Mouse (Mus musculus): ENCODE measurements around the gene Slc9c1. TPM values are rescaled to one million over a fixed set of nuclear protein-coding genes. Genes with fewer than 3 reads are reported as not detected.

Slc9c1 gene
- polyA plus RNA-seq, 1 experiment from 2014 or later: not detected

GRCm38 (mm10) chr16:45582512-45582911, 47.4 kb downstream of the Slc9c1 start:
- ATAC-seq (ENCODE audit: low FRiP score): no peak
- Histone ChIP-seq H3K4me2 (replicated peaks) (no peak overlapping the region), H3K9ac (no peak overlapping the region), H3K4me1 (no peaks in the 10 kb centered on the region), H3K27me3 (no peaks in the 10 kb centered on the region), H3K9me3 (replicated peaks) (no peaks in the 10 kb centered on the region), H3K27ac (no peak overlapping the region), H3K4me3 (no peak overlapping the region), H3K36me3 (no peaks in the 10 kb centered on the region)
- 37% methylated on average over 2 of the region's 2 CpGs for WGBS

- H3K36me3 ChIP-seq: no peaks in the 10 kb centered on the region
- H3K9me3 ChIP-seq (replicated peaks): no peaks in the 10 kb centered on the region
- whole genome bisulfite sequencing: 73% methylated on average over 1 of the region's 1 CpGs
- H3K9ac ChIP-seq: no peak overlapping the region
- H3K4me1 ChIP-seq: peaks cover 3% of the 10 kb centered on the region
- no peak overlapping the region for H3K4me3 ChIP-seq
- no peak overlapping the region for H3K4me2 ChIP-seq (replicated peaks)
- no peaks in the 10 kb centered on the region for H3K27me3 ChIP-seq
- H3K27ac ChIP-seq: no peak overlapping the region
- ATAC-seq (ENCODE audit: low FRiP score): peak; percentile 52; the same call in 1 of the 2 replicates
These were observed 58.5 kb downstream of the Slc9c1 start for GRCm38 (mm10) chr16:45593656-45594055.

- Histone ChIP-seq H3K27ac (no peak overlapping the region), H3K9ac (no peak overlapping the region), H3K36me3 (no peaks in the 10 kb centered on the region), H3K27me3 (no peaks in the 10 kb centered on the region), H3K4me1 (peaks cover 3% of the 10 kb centered on the region), H3K9me3 (replicated peaks) (no peaks in the 10 kb centered on the region), H3K4me3 (no peak overlapping the region), H3K4me2 (replicated peaks) (no peak overlapping the region)
- peak; percentile 46; the same call in 1 of the 2 replicates for ATAC-seq (ENCODE audit: low FRiP score)
These were observed 60.4 kb downstream of the Slc9c1 start for GRCm38 (mm10) chr16:45595494-45595893.

GRCm38 (mm10) chr16:45608481-45608954, 73.4 kb downstream of the Slc9c1 start:
- H3K27ac ChIP-seq: no peak overlapping the region
- no peaks in the 10 kb centered on the region for H3K9me3 ChIP-seq (replicated peaks)
- no peak overlapping the region for H3K4me2 ChIP-seq (replicated peaks)
- no peak for ATAC-seq (ENCODE audit: low FRiP score)
- WGBS: 66% methylated on average over 4 of the region's 4 CpGs
- H3K27me3 ChIP-seq: no peaks in the 10 kb centered on the region
- H3K4me3 ChIP-seq: no peak overlapping the region
- H3K36me3 ChIP-seq: no peaks in the 10 kb centered on the region
- H3K9ac ChIP-seq: no peak overlapping the region
- no peaks in the 10 kb centered on the region for H3K4me1 ChIP-seq

- Histone ChIP-seq H3K9me3 (replicated peaks) (no peaks in the 10 kb centered on the region), H3K27me3 (no peaks in the 10 kb centered on the region), H3K4me2 (replicated peaks) (no peak overlapping the region), H3K9ac (no peak overlapping the region), H3K4me3 (no peak overlapping the region), H3K4me1 (no peaks in the 10 kb centered on the region), H3K36me3 (no peaks in the 10 kb centered on the region), H3K27ac (no peak overlapping the region)
- 82% methylated on average over 3 of the region's 3 CpGs for WGBS
- ATAC-seq (ENCODE audit: low FRiP score): no peak
These were observed 74.2 kb downstream of the Slc9c1 start for GRCm38 (mm10) chr16:45609300-45609699.

GRCm38 (mm10) chr16:45610267-45610666, 75.2 kb downstream of the Slc9c1 start, which contains the start of gene Gcsam:
Gene Gcsam (plus strand): TSS chr16:45610380.
- H3K27ac ChIP-seq: no peak within 1 kb of the TSS
- H3K9me3 ChIP-seq (replicated peaks): no peaks in the 10 kb centered on the region
- H3K4me3 ChIP-seq: no peak within 1 kb of the TSS
- no peaks in the 10 kb centered on the region for H3K27me3 ChIP-seq
- no peaks in the 10 kb centered on the region for H3K4me1 ChIP-seq
- no peak for ATAC-seq (ENCODE audit: low FRiP score)
- no peak within 1 kb of the TSS for H3K9ac ChIP-seq
- 79% methylated on average over 4 of the region's 4 CpGs for WGBS
- H3K36me3 ChIP-seq: no peaks in the 10 kb centered on the region
- H3K4me2 ChIP-seq (replicated peaks): no peak within 1 kb of the TSS

GRCm38 (mm10) chr16:45613247-45613646, 78.1 kb downstream of the Slc9c1 start:
- Histone ChIP-seq H3K27me3 (no peaks in the 10 kb centered on the region), H3K36me3 (no peaks in the 10 kb centered on the region), H3K9ac (no peak overlapping the region), H3K4me2 (replicated peaks) (no peak overlapping the region), H3K27ac (no peak overlapping the region), H3K4me1 (no peaks in the 10 kb centered on the region), H3K9me3 (replicated peaks) (no peaks in the 10 kb centered on the region), H3K4me3 (no peak overlapping the region)
- 68% methylated on average over 2 of the region's 2 CpGs for WGBS
- ATAC-seq (ENCODE audit: low FRiP score): no peak

- WGBS: 82% methylated on average over 1 of the region's 1 CpGs
These were observed 80.8 kb downstream of the Slc9c1 start for GRCm38 (mm10) chr16:45615944-45616343.

GRCm38 (mm10) chr16:45619751-45620375, 84.8 kb downstream of the Slc9c1 start:
- Histone ChIP-seq H3K4me3 (no peak overlapping the region), H3K36me3 (no peaks in the 10 kb centered on the region), H3K27ac (no peak overlapping the region), H3K27me3 (no peaks in the 10 kb centered on the region), H3K4me2 (replicated peaks) (no peak overlapping the region), H3K9me3 (replicated peaks) (no peaks in the 10 kb centered on the region), H3K4me1 (no peaks in the 10 kb centered on the region), H3K9ac (no peak overlapping the region)
- WGBS: 78% methylated on average over 8 of the region's 8 CpGs
- no peak for ATAC-seq (ENCODE audit: low FRiP score)

More at GRCm38 (mm10) chr16:45615944-45616343, 80.8 kb downstream of the Slc9c1 start:
- H3K36me3 ChIP-seq: no peaks in the 10 kb centered on the region
- ATAC-seq (ENCODE audit: low FRiP score): no peak
- H3K4me2 ChIP-seq (replicated peaks): no peak overlapping the region
- H3K27me3 ChIP-seq: no peaks in the 10 kb centered on the region
- H3K9me3 ChIP-seq (replicated peaks): no peaks in the 10 kb centered on the region
- H3K4me1 ChIP-seq: no peaks in the 10 kb centered on the region
- H3K9ac ChIP-seq: no peak overlapping the region
- no peak overlapping the region for H3K27ac ChIP-seq
- no peak overlapping the region for H3K4me3 ChIP-seq

- Histone ChIP-seq H3K9me3 (replicated peaks) (no peaks in the 10 kb centered on the region; the same call in 1 of the 2 replicates), H3K27me3 (no peaks in the 10 kb centered on the region), H3K36me3 (no peaks in the 10 kb centered on the region), H3K9ac (no peak overlapping the region), H3K4me2 (replicated peaks) (no peak overlapping the region), H3K4me3 (no peak overlapping the region), H3K4me1 (no peaks in the 10 kb centered on the region), H3K27ac (no peak overlapping the region)
- WGBS: 87% methylated on average over 4 of the region's 4 CpGs
- ATAC-seq (ENCODE audit: low FRiP score): no peak
These were observed 88.1 kb downstream of the Slc9c1 start for GRCm38 (mm10) chr16:45623230-45623629.

GRCm38 (mm10) chr16:45624791-45625190, 89.7 kb downstream of the Slc9c1 start:
- Histone ChIP-seq H3K36me3 (no peaks in the 10 kb centered on the region), H3K27ac (no peak overlapping the region), H3K4me1 (no peaks in the 10 kb centered on the region), H3K9me3 (replicated peaks) (no peaks in the 10 kb centered on the region; the same call in 1 of the 2 replicates), H3K4me3 (no peak overlapping the region), H3K4me2 (replicated peaks) (no peak overlapping the region), H3K9ac (no peak overlapping the region), H3K27me3 (no peaks in the 10 kb centered on the region)
- WGBS: 91% methylated on average over 2 of the region's 2 CpGs
- no peak for ATAC-seq (ENCODE audit: low FRiP score)

GRCm38 (mm10) chr16:45625342-45625741, 90.2 kb downstream of the Slc9c1 start:
- H3K27me3 ChIP-seq: no peaks in the 10 kb centered on the region
- WGBS: 78% methylated on average over 2 of the region's 2 CpGs
- no peak overlapping the region for H3K4me2 ChIP-seq (replicated peaks)
- H3K4me1 ChIP-seq: no peaks in the 10 kb centered on the region
- H3K36me3 ChIP-seq: no peaks in the 10 kb centered on the region
- no peak overlapping the region for H3K9ac ChIP-seq
- ATAC-seq (ENCODE audit: low FRiP score): no peak
- H3K27ac ChIP-seq: no peak overlapping the region
- no peaks in the 10 kb centered on the region; the same call in 1 of the 2 replicates for H3K9me3 ChIP-seq (replicated peaks)
- H3K4me3 ChIP-seq: no peak overlapping the region

- no peak overlapping the region for H3K27ac ChIP-seq
- 0 out of 2 replicates have a peak, but pooled peaks have one; percentile 38 for ATAC-seq (ENCODE audit: low FRiP score)
- H3K9ac ChIP-seq: no peak overlapping the region
- 81% methylated on average over 8 of the region's 8 CpGs for WGBS
- no peaks in the 10 kb centered on the region for H3K4me1 ChIP-seq
- no peaks in the 10 kb centered on the region; the same call in 1 of the 2 replicates for H3K9me3 ChIP-seq (replicated peaks)
- H3K36me3 ChIP-seq: no peaks in the 10 kb centered on the region
- H3K27me3 ChIP-seq: no peaks in the 10 kb centered on the region
- H3K4me2 ChIP-seq (replicated peaks): no peak overlapping the region
- no peak overlapping the region for H3K4me3 ChIP-seq
These were observed 94.5 kb downstream of the Slc9c1 start for GRCm38 (mm10) chr16:45629497-45630105.
